Mouse (Mus musculus) lung, adult 2 months (tissue): Measurements from ENCODE around the gene Ncor2.

Experiments
- CTCF ChIP-seq: fragments of 200-500 bp; IDR thresholded peaks from 2 replicates; pipeline ENCODE4 v1.5.1; 2011; ENCODE audit warnings: mild to moderate bottlenecking, low read length, control low read depth; ENCODE audit not compliant: insufficient read depth
- POLR2A ChIP-seq: fragments of 200-500 bp; IDR thresholded peaks from 2 replicates; pipeline ENCODE4 v1.6.1; 2011; ENCODE audit warnings: low read depth, mild to moderate bottlenecking, control low read depth, low read length, borderline replicate concordance; ENCODE audit errors: extremely low read depth

GRCm38 (mm10) chr5:125179735-125180629 lies 963 bp upstream of the Ncor2 start:
- TF ChIP-seq CTCF, result no peak
- TF ChIP-seq POLR2A, result 0 out of 2 replicates have a peak, but pooled peaks have one; percentile 5
